Mouse (Mus musculus): Measurements from ENCODE around the gene Jam3. TPM values are rescaled to one million over a fixed set of nuclear protein-coding genes. Genes with fewer than 3 reads are reported as not detected.

The Jam3 gene
- total RNA-seq (2015) (0.10 TPM in 1 of 2 replicates, not detected in the other), total RNA-seq (2017) (0.27 TPM in 1 of 2 replicates, not detected in the other)

GRCm38 (mm10) chr9:27154763-27155530 is at the start of gene Jam3:
Gene Jam3, minus strand, starts transcription at chr9:27155421.
- ATAC-seq (replicated peaks; ENCODE audit: poor library complexity): peak; percentile 92

- no peak for ATAC-seq (replicated peaks; ENCODE audit: poor library complexity)
Measured at GRCm38 (mm10) chr9:27204201-27204600, 49.0 kb upstream of the Jam3 start.

GRCm38 (mm10) chr9:27203134-27203533 is 47.9 kb upstream of the Jam3 start:
- no peak for ATAC-seq (replicated peaks; ENCODE audit: poor library complexity)

- ATAC-seq (replicated peaks; ENCODE audit: poor library complexity): no peak
Measured at GRCm38 (mm10) chr9:27201472-27202219, 46.4 kb upstream of the Jam3 start.

GRCm38 (mm10) chr9:27193592-27194080 is 38.4 kb upstream of the Jam3 start:
- no peak for ATAC-seq (replicated peaks; ENCODE audit: poor library complexity)

GRCm38 (mm10) chr9:27192761-27193591 is 37.8 kb upstream of the Jam3 start:
- ATAC-seq (replicated peaks; ENCODE audit: poor library complexity): peak; percentile 63

- peak; percentile 90 for ATAC-seq (replicated peaks; ENCODE audit: poor library complexity)
Measured at GRCm38 (mm10) chr9:27192001-27192760, 37.0 kb upstream of the Jam3 start.

GRCm38 (mm10) chr9:27191501-27191981 is 36.3 kb upstream of the Jam3 start:
- peak; percentile 4; the same call in 1 of the 2 replicates for ATAC-seq (replicated peaks; ENCODE audit: poor library complexity)

DNA sequence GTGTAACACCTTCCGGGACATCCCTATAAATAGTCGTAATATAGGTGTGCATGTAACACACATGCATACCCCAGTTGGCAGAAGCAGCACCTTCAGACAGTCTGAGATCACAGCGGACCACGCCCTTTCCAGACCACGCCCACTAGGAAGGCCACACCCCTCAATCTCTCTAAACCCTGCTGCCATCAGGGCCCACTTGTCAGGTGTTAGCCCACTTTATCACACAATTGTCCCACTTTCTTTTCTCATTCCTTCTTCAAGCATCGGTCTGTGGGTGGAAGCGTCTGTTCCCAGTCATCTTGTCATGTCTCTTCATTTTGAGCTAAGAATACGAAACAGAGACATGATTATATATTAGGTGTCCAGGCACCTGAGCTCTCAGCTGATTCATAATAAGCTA is 35.2 kb upstream of the Jam3 start:
- ATAC-seq (replicated peaks; ENCODE audit: poor library complexity): no peak

GRCm38 (mm10) chr9:27189306-27189705 is 34.1 kb upstream of the Jam3 start:
- ATAC-seq (replicated peaks; ENCODE audit: poor library complexity): no peak

GRCm38 (mm10) chr9:27188677-27189241 is 33.5 kb upstream of the Jam3 start:
- ATAC-seq (replicated peaks; ENCODE audit: poor library complexity): no peak

DNA sequence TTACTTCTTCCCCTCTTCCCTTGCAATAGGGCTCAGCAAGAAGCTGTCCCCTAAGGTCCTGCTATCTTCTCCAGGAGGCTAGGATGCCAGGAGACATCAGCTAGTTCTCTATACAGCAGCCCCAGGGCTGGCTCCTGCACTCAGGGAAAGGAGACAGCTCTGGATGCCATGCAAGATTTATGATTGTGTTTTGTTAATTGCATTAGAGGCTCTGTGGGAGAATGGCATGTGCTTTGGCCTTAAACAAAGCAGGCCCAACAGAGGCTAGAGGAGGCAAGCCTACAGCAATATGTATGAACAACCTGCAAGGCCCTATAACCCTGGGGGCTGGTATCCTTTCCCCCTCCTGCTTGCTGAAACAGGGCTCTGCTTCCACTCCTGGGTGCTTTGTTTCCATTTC is 30.6 kb upstream of the Jam3 start:
- ATAC-seq (replicated peaks; ENCODE audit: poor library complexity): no peak

- no peak for ATAC-seq (replicated peaks; ENCODE audit: poor library complexity)
Measured at GRCm38 (mm10) chr9:27182087-27182486, 26.9 kb upstream of the Jam3 start.

DNA sequence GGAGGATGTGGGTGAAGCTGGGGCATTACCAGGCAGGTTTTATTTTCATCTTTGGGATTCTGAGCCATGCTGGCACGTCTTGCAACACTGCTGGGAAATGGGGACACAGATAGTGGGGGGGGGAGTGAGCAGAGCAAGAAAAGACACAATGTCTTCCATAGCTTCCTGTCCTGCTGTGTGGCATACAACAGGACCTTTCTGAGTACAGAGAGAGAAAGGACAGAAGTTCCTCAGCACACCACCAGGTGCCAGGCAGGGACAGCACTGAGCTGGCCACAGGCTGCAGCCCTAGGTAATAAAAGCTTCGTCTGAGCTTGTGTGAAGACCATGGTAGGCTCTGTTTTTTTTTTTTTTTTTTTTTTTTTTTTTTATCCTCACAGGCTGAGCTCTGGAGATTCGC is 25.3 kb upstream of the Jam3 start:
- ATAC-seq (replicated peaks; ENCODE audit: poor library complexity): no peak

DNA sequence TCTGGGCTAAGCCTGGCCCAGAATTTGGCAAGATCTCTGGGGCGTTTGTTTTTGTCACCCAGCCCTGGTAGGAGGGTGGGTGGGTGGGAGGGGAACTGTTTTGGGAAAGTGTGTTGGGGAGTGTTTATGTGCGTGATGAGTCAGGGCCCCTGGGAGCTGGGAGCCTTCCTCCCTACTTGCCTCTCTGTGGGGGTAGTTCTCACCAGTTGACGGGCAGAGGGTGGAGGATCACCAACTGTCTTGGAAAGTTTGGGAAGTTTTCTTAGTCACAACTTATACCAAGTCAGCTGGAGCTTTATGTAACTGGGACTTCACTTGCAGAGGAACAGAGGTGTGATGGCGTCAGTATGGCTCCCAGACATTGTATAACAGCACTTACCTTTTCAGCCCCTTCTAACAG is 23.7 kb upstream of the Jam3 start:
- no peak for ATAC-seq (replicated peaks; ENCODE audit: poor library complexity)

DNA sequence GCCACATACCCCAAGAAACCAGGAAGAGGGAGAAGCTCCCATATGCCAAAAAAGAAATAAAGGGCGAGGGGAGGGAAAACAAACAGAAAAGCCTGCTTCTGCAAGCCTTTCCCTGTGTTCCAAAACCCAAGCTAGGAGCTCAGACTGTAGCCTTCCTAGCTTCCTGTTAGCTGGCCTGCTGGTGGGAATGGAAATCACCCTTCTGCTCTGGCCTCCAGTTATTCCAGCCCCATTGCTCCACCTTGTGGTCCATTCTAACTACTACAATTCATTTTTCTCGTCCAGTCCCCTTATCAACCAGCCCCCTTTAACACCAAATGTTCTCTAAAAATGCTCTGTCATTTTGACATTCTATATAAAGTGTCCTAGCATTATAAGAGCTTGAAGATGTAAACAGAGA is 20.9 kb upstream of the Jam3 start:
- peak; percentile 97 for ATAC-seq (replicated peaks; ENCODE audit: poor library complexity)

DNA sequence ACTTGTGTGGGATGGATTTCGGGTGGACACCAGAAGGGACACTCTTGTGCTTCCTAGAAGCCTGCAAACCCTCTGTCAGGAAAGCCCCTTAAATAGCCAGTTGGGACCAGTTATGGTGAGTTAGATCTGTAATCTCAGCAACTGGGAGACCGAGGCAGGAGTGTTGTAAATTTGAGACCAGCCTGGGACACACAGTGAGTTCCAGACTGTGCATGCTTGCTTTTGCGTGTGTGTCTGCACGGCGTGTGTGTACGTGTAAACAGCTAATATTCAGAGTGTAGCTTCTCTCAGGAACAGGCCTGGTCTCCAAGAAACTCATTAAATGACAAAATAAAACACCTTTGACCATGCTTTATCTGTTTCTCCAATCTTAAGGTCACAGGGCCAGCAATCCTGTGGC is 20.5 kb upstream of the Jam3 start:
- no peak for ATAC-seq (replicated peaks; ENCODE audit: poor library complexity)

- ATAC-seq (replicated peaks; ENCODE audit: poor library complexity): no peak
Measured at GRCm38 (mm10) chr9:27175241-27175640, 20.0 kb upstream of the Jam3 start.

GRCm38 (mm10) chr9:27174079-27174478 is 18.9 kb upstream of the Jam3 start:
- ATAC-seq (replicated peaks; ENCODE audit: poor library complexity): no peak

- no peak for ATAC-seq (replicated peaks; ENCODE audit: poor library complexity)
Measured at GRCm38 (mm10) chr9:27173646-27174045, 18.4 kb upstream of the Jam3 start.
